Mouse (Mus musculus): Measurements from ENCODE around the gene Kcnk3.

GRCm38 (mm10) chr5:30615819-30616218 is 27.8 kb downstream of the Kcnk3 start:
- TF ChIP-seq CTCF (IDR thresholded peaks at IDR 0.05; ENCODE audit: low read depth) = no peak
- TF ChIP-seq EP300 (optimal IDR thresholded peaks at IDR 0.05) = no peak

Measured in stomach, postnatal 0 days (tissue).